Mouse (Mus musculus) cerebellum, adult 11 months (tissue): ENCODE measurements around the gene Podxl.
A peak's percentile ranks its signal among the peaks of the same experiment; 100 is the strongest.

Source experiments
- DNase-seq: peaks from one replicate; pipeline ENCODE4 v3.0.0; 2022

The Podxl gene

GRCm38 (mm10) chr6:31563235-31564181 lies at the start of gene Podxl:
Podxl (minus strand) TSS chr6:31563981.
- peak; percentile 10 for DNase-seq

- DNase-seq: no peak
Observed at GRCm38 (mm10) chr6:31612560-31613270, 48.9 kb upstream of the Podxl start.

GRCm38 (mm10) chr6:31606429-31606828 lies 42.6 kb upstream of the Podxl start:
- no peak for DNase-seq

- no peak for DNase-seq
Observed at GRCm38 (mm10) chr6:31604629-31605265, 41.0 kb upstream of the Podxl start.

GRCm38 (mm10) chr6:31602489-31602888 lies 38.7 kb upstream of the Podxl start:
- DNase-seq: no peak

- DNase-seq: no peak
Observed at GRCm38 (mm10) chr6:31601131-31601530, 37.4 kb upstream of the Podxl start.

GRCm38 (mm10) chr6:31599863-31600262 lies 36.1 kb upstream of the Podxl start:
- DNase-seq: no peak

- no peak for DNase-seq
Observed at GRCm38 (mm10) chr6:31598349-31598911, 34.6 kb upstream of the Podxl start.

GRCm38 (mm10) chr6:31597136-31597460 lies 33.3 kb upstream of the Podxl start:
- DNase-seq: no peak

- no peak for DNase-seq
Observed at GRCm38 (mm10) chr6:31596346-31597135, 32.8 kb upstream of the Podxl start.

- no peak for DNase-seq
Observed at GRCm38 (mm10) chr6:31592579-31593238, 28.9 kb upstream of the Podxl start.

GRCm38 (mm10) chr6:31592128-31592527 lies 28.3 kb upstream of the Podxl start:
- no peak for DNase-seq

GRCm38 (mm10) chr6:31591676-31592075 lies 27.9 kb upstream of the Podxl start:
- DNase-seq: no peak

GRCm38 (mm10) chr6:31590754-31591153 lies 27.0 kb upstream of the Podxl start:
- no peak for DNase-seq

GRCm38 (mm10) chr6:31589268-31589667 lies 25.5 kb upstream of the Podxl start:
- DNase-seq: no peak

GRCm38 (mm10) chr6:31587655-31588054 lies 23.9 kb upstream of the Podxl start:
- no peak for DNase-seq

GRCm38 (mm10) chr6:31586127-31586526 lies 22.3 kb upstream of the Podxl start:
- DNase-seq: no peak

GRCm38 (mm10) chr6:31576151-31576550 lies 12.4 kb upstream of the Podxl start:
- DNase-seq: no peak

GRCm38 (mm10) chr6:31575063-31575462 lies 11.3 kb upstream of the Podxl start:
- no peak for DNase-seq

GRCm38 (mm10) chr6:31571459-31571858 lies 7.7 kb upstream of the Podxl start:
- no peak for DNase-seq

GRCm38 (mm10) chr6:31568070-31568595 lies 4.4 kb upstream of the Podxl start:
- DNase-seq: no peak

GRCm38 (mm10) chr6:31567200-31567599 lies 3.4 kb upstream of the Podxl start:
- no peak for DNase-seq
